Mouse (Mus musculus): ENCODE data around the gene 9330159F19Rik. TPM values are rescaled to one million over a fixed set of nuclear protein-coding genes. Genes with fewer than 3 reads are reported as not detected.

Gene 9330159F19Rik
- total and polyA plus RNA-seq, 3 experiments: 0.10 to 0.68 (median 0.11) TPM

DNA sequence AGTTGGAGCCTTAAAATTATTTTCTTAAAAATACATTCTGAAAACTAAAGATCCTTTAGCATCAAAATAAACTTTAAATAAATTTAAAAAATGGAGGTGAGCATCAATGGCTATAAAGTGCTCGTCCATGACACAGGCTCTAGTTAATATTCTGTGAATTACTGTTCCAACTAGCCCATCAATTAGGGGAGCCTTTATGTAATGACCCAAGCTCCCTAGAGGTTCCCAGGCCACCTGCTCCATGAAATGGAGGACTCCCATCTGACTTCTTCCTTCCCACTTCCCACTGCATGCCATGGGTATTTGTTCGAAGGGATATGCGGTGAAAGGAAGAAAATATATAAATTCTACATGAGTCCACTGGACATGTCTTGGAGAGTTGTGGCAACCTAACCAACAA, 31.2 kb upstream of the 9330159F19Rik start:
- no peak for ATAC-seq (ENCODE audit: extremely low read depth, insufficient number of reproducible peaks, low FRiP score, poor library complexity, severe bottlenecking)
- H3K4me3 ChIP-seq (ENCODE audit: low read depth, low read length): no peak overlapping the region
- H3K36me3 ChIP-seq (replicated peaks): no peaks in the 10 kb centered on the region
- H3K9me3 ChIP-seq (replicated peaks): no peaks in the 10 kb centered on the region
- no peaks in the 10 kb centered on the region for H3K27me3 ChIP-seq (ENCODE audit: insufficient read depth, low read length)
- H3K4me1 ChIP-seq (ENCODE audit: insufficient read depth, low read depth, low read length): peaks cover 4% of the 10 kb centered on the region; the same call in 1 of the 2 replicates
- TF ChIP-seq GATA1 (IDR thresholded peaks at IDR 0.05; ENCODE audit: borderline replicate concordance, low read length): no peak
- TF ChIP-seq GATA2 (IDR thresholded peaks at IDR 0.05; ENCODE audit: borderline replicate concordance, low read depth, low read length): no peak
- no peak for TF ChIP-seq TAL1 (conservative IDR thresholded peaks at IDR 0.05; ENCODE audit: low read depth, low read length)
- TF ChIP-seq CTCF (IDR thresholded peaks at IDR 0.05; ENCODE audit: low read depth, low read length): no peak
- no peak for TF ChIP-seq POLR2AphosphoS5 (IDR thresholded peaks at IDR 0.05; ENCODE audit: insufficient replicate concordance, low read depth, low read length)
- DNase-seq (ENCODE audit: low spot score): no peak

DNA sequence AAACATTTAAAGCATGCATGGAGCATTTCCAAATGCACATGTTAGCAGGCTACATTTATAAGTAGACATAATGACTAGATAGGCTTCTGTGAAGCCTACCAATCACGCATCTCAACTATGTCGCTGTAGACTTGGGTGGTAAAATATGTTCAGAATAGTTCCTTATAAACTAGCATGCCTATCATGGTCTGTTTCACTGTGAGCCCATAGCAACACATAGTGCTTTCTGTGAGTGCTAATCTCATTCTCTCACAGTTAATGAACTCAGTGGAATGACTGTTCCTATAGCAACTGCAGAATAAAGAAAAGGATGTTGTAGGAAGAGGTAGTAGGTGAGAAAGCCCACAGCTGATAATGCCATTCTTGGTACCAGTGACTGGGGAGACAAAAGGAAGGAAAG, 30.4 kb upstream of the 9330159F19Rik start:
- Histone ChIP-seq H3K27me3 (ENCODE audit: insufficient read depth, low read length) (no peaks in the 10 kb centered on the region), H3K36me3 (replicated peaks) (no peaks in the 10 kb centered on the region), H3K4me3 (ENCODE audit: low read depth, low read length) (no peak overlapping the region), H3K4me1 (ENCODE audit: insufficient read depth, low read depth, low read length) (peaks cover 4% of the 10 kb centered on the region; the same call in 1 of the 2 replicates), H3K9me3 (replicated peaks) (no peaks in the 10 kb centered on the region)
- no peak for TF ChIP-seq GATA2 (IDR thresholded peaks at IDR 0.05; ENCODE audit: borderline replicate concordance, low read depth, low read length)
- TF ChIP-seq POLR2AphosphoS5 (IDR thresholded peaks at IDR 0.05; ENCODE audit: insufficient replicate concordance, low read depth, low read length): no peak
- TF ChIP-seq TAL1 (conservative IDR thresholded peaks at IDR 0.05; ENCODE audit: low read depth, low read length): no peak
- TF ChIP-seq GATA1 (IDR thresholded peaks at IDR 0.05; ENCODE audit: borderline replicate concordance, low read length): no peak
- no peak for TF ChIP-seq CTCF (IDR thresholded peaks at IDR 0.05; ENCODE audit: low read depth, low read length)
- no peak for ATAC-seq (ENCODE audit: extremely low read depth, insufficient number of reproducible peaks, low FRiP score, poor library complexity, severe bottlenecking)
- no peak for DNase-seq (ENCODE audit: low spot score)

DNA sequence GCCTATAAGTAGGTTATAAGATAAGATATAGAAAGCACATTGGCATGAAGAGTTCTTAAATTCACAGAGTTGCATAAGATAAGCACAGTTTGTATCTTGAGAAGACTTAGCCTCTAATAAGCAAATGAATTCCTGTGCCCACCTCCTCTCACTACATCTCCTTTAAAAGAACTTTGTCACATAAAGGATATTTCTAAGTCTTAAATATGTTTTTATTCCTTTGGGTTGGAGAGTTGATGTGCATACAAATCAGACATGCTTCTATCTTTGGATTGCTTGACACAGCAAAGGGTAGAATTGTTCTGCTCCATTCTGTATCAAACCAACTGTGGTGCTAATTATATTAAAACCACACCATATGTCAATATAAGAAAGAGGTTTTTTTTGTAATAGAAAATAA, 17.6 kb upstream of the 9330159F19Rik start:
- TF ChIP-seq GATA2 (IDR thresholded peaks at IDR 0.05; ENCODE audit: borderline replicate concordance, low read depth, low read length): no peak
- TF ChIP-seq POLR2AphosphoS5 (IDR thresholded peaks at IDR 0.05; ENCODE audit: insufficient replicate concordance, low read depth, low read length): no peak
- no peak for TF ChIP-seq CTCF (IDR thresholded peaks at IDR 0.05; ENCODE audit: low read depth, low read length)
- TF ChIP-seq GATA1 (IDR thresholded peaks at IDR 0.05; ENCODE audit: borderline replicate concordance, low read length): no peak
- H3K9me3 ChIP-seq (replicated peaks): 0 out of 2 replicates have a peak, but pooled peaks cover 3% of the 10 kb centered on the region
- H3K27me3 ChIP-seq (ENCODE audit: insufficient read depth, low read length): peaks cover 3% of the 10 kb centered on the region; the same call in 1 of the 2 replicates
- DNase-seq (ENCODE audit: low spot score) (no peak), ATAC-seq (ENCODE audit: extremely low read depth, insufficient number of reproducible peaks, low FRiP score, poor library complexity, severe bottlenecking) (no peak)
- H3K4me3 ChIP-seq (ENCODE audit: low read depth, low read length): no peak overlapping the region
- peaks cover 15% of the 10 kb centered on the region for H3K36me3 ChIP-seq (replicated peaks)
- H3K4me1 ChIP-seq (ENCODE audit: insufficient read depth, low read depth, low read length): peaks cover 2% of the 10 kb centered on the region; the same call in 1 of the 2 replicates

DNA sequence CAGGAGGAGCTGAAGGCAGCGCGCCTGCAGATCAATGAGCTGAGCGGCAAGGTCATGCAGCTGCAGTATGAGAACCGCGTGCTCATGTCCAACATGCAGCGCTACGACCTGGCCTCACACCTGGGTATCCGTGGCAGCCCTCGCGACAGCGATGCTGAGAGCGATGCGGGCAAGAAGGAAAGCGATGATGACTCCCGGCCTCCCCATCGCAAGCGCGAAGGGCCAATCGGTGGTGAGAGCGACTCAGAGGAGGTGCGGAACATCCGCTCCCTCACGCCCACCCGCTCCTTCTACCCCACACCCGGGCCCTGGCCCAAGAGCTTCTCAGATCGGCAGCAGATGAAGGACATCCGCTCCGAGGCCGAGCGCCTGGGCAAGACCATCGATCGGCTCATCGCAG, 14.6 kb upstream of the 9330159F19Rik start:
- Histone ChIP-seq H3K27me3 (ENCODE audit: insufficient read depth, low read length) (peaks cover 3% of the 10 kb centered on the region; the same call in 1 of the 2 replicates), H3K4me1 (ENCODE audit: insufficient read depth, low read depth, low read length) (peaks cover 2% of the 10 kb centered on the region; the same call in 1 of the 2 replicates), H3K9me3 (replicated peaks) (0 out of 2 replicates have a peak, but pooled peaks cover 3% of the 10 kb centered on the region), H3K4me3 (ENCODE audit: low read depth, low read length) (no peak overlapping the region; the same call in 1 of the 2 replicates), H3K36me3 (replicated peaks) (peaks cover 15% of the 10 kb centered on the region)
- ATAC-seq (ENCODE audit: extremely low read depth, insufficient number of reproducible peaks, low FRiP score, poor library complexity, severe bottlenecking): no peak
- DNase-seq (ENCODE audit: low spot score): no peak
- TF ChIP-seq POLR2AphosphoS5 (IDR thresholded peaks at IDR 0.05; ENCODE audit: insufficient replicate concordance, low read depth, low read length) (no peak), CTCF (IDR thresholded peaks at IDR 0.05; ENCODE audit: low read depth, low read length) (no peak), GATA2 (IDR thresholded peaks at IDR 0.05; ENCODE audit: borderline replicate concordance, low read depth, low read length) (no peak), TAL1 (conservative IDR thresholded peaks at IDR 0.05; ENCODE audit: low read depth, low read length) (no peak), GATA1 (IDR thresholded peaks at IDR 0.05; ENCODE audit: borderline replicate concordance, low read length) (no peak)

DNA sequence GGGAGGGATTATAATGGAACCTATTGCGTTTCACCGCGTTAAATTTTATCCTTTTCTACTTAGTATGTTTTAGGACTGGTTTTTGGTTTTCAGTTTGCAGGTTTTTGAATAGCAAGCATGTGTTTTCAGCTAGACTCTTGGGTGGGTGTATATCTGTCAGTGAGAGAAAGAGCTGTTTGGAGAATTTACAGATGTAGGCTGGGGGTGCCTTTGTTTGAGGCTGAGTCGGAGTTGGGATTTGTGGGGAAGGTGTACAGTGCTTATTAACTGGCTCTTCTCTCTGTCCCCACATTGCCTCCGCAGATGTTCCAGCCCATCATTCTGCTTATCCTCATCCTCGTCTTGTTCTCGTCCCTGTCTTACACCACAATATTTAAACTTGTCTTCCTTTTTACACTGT, 12.8 kb upstream of the 9330159F19Rik start, which contains the start of gene Gm49353:
Gene Gm49353, plus strand, starts transcription at position 313 of the 400 bp plus-strand sequence.
- peaks cover 3% of the 10 kb centered on the region; the same call in 1 of the 2 replicates for H3K27me3 ChIP-seq (ENCODE audit: insufficient read depth, low read length)
- ATAC-seq (ENCODE audit: extremely low read depth, insufficient number of reproducible peaks, low FRiP score, poor library complexity, severe bottlenecking) (no peak), DNase-seq (ENCODE audit: low spot score) (no peak)
- TF ChIP-seq POLR2AphosphoS5 (IDR thresholded peaks at IDR 0.05; ENCODE audit: insufficient replicate concordance, low read depth, low read length) (no peak), GATA2 (IDR thresholded peaks at IDR 0.05; ENCODE audit: borderline replicate concordance, low read depth, low read length) (no peak), GATA1 (IDR thresholded peaks at IDR 0.05; ENCODE audit: borderline replicate concordance, low read length) (no peak)
- 0 out of 2 replicates have a peak, but pooled peaks cover 3% of the 10 kb centered on the region for H3K9me3 ChIP-seq (replicated peaks)
- peaks cover 15% of the 10 kb centered on the region for H3K36me3 ChIP-seq (replicated peaks)
- no peak within 1 kb of the TSS for H3K4me3 ChIP-seq (ENCODE audit: low read depth, low read length)
- H3K4me1 ChIP-seq (ENCODE audit: insufficient read depth, low read depth, low read length): peaks cover 2% of the 10 kb centered on the region; the same call in 1 of the 2 replicates

DNA sequence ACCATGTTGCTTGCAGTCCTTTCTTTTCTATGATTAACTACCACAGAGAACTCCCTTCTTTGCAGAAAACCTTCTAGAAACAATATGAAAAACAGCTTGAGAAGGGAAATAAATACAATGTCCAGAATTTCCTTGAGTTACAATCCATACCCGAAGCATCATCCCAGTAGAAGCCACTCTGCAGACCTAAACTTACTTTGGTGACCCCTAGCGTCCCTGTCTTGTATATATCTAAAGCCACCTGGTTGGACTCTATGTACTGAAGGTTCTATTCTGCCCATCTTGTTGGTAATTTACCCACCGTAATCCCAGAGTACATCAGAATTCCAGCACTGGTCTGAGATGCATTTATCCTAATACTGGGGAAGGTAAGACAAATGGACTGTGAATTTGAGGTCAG, 11.6 kb upstream of the 9330159F19Rik start:
- DNase-seq (ENCODE audit: low spot score): no peak
- TF ChIP-seq TAL1 (conservative IDR thresholded peaks at IDR 0.05; ENCODE audit: low read depth, low read length): no peak
- no peak for TF ChIP-seq POLR2AphosphoS5 (IDR thresholded peaks at IDR 0.05; ENCODE audit: insufficient replicate concordance, low read depth, low read length)
- no peak for TF ChIP-seq GATA2 (IDR thresholded peaks at IDR 0.05; ENCODE audit: borderline replicate concordance, low read depth, low read length)
- TF ChIP-seq GATA1 (IDR thresholded peaks at IDR 0.05; ENCODE audit: borderline replicate concordance, low read length): no peak
- TF ChIP-seq CTCF (IDR thresholded peaks at IDR 0.05; ENCODE audit: low read depth, low read length): no peak

More for the DNA sequence above, 11.6 kb upstream of the 9330159F19Rik start:
- Histone ChIP-seq H3K36me3 (replicated peaks) (peaks cover 15% of the 10 kb centered on the region), H3K4me1 (ENCODE audit: insufficient read depth, low read depth, low read length) (peaks cover 3% of the 10 kb centered on the region; the same call in 1 of the 2 replicates), H3K27me3 (ENCODE audit: insufficient read depth, low read length) (peaks cover 3% of the 10 kb centered on the region; the same call in 1 of the 2 replicates), H3K9me3 (replicated peaks) (0 out of 2 replicates have a peak, but pooled peaks cover 3% of the 10 kb centered on the region), H3K4me3 (ENCODE audit: low read depth, low read length) (no peak overlapping the region)
- no peak for ATAC-seq (ENCODE audit: extremely low read depth, insufficient number of reproducible peaks, low FRiP score, poor library complexity, severe bottlenecking)
